Mouse (Mus musculus) heart, postnatal 0 days (tissue): ENCODE results near the gene Khdc3.

Experiments used
- CTCF ChIP-seq: IDR thresholded peaks from 2 replicates; pipeline ENCODE4 v1.5.1; 2016; ENCODE audit warnings: antibody characterized with exemption, control low read depth, low read depth
- EP300 ChIP-seq: IDR thresholded peaks from 2 replicates; pipeline ENCODE4 v1.6.1; 2016; ENCODE audit warnings: antibody characterized with exemption, low read depth

DNA sequence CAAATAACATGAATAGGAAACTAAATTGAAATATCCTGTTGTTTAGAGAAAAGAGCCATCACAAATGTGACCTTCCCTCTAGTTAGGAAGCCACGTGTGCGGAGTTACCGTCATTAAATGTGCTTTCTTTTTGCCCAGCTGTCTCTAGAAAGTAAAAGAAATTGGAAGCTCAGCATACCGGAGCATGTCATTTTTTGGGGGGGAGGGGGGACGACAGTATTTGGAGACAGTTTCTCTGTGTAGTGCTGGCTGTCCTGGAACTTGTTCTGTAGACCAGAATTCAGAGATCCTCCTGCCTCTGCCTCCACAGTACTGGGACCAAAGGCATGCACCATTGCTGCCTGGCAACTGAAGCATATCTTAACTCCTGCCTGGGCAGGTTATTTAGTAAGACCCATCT is at the start of gene Khdc3:
- TF ChIP-seq CTCF (no peak), EP300 (no peak)
